Mouse (Mus musculus) embryonic fibroblast, embryonic 13.5 days (primary cell): Measurements from ENCODE around the gene Cecr2.

Experiments used
- CTCF ChIP-seq: IDR thresholded peaks from 2 replicates; pipeline ENCODE4 v1.5.1; 2011; ENCODE audit warnings: mild to moderate bottlenecking, control low read depth, low read length, moderate library complexity, borderline replicate concordance; ENCODE audit not compliant: insufficient read depth
- POLR2A ChIP-seq: IDR thresholded peaks from 2 replicates; pipeline ENCODE4 v1.6.1; 2011; ENCODE audit warnings: low read depth, mild to moderate bottlenecking, control low read depth, low read length, moderate library complexity

- TF ChIP-seq POLR2A = no peak
- TF ChIP-seq CTCF = no peak
Measured at GRCm38 (mm10) chr6:120700221-120700620, 34.1 kb downstream of the Cecr2 start.
